Mouse (Mus musculus) heart, adult 2 months (tissue): ENCODE measurements around the gene Cdca3. TPM values are rescaled to one million over a fixed set of nuclear protein-coding genes. Genes with fewer than 3 reads are reported as not detected.
"Not testable (repeated sequence)": the region's sequence is repeated elsewhere in the genome, so short reads cannot be mapped to it uniquely, and the experiment has no call there.

Source experiments
- DNase-seq, 2 experiments: peaks; one replicate each; pipeline ENCODE4 v3.0.0; 2021
- H3K27ac ChIP-seq: fragments of 200-600 bp; 2 replicates; pipeline ENCODE4 v1.8.1; 2022
- H3K27me3 ChIP-seq: fragments of 200-500 bp; 2 replicates; pipeline ENCODE4 v1.6.1; 2012; ENCODE audit warnings: mild to moderate bottlenecking, low read length, inconsistent platforms, mixed read lengths; ENCODE audit not compliant: control insufficient read depth, insufficient read depth
- H3K36me3 ChIP-seq: fragments of 200-500 bp; 2 replicates; pipeline ENCODE4 v1.6.1; 2012; ENCODE audit warnings: low read length, inconsistent platforms; ENCODE audit not compliant: control insufficient read depth, insufficient read depth
- H3K4me1 ChIP-seq: fragments of 200-500 bp; 2 replicates; pipeline ENCODE4 v1.6.1; 2011; ENCODE audit warnings: low read length; ENCODE audit not compliant: control insufficient read depth, insufficient read depth
- H3K4me3 ChIP-seq: fragments of 200-600 bp; 2 replicates; pipeline ENCODE4 v1.8.1; 2022
- H3K79me2 ChIP-seq: fragments of 200-500 bp; replicated peaks from 2 replicates; pipeline ENCODE4 v1.6.1; 2012; ENCODE audit warnings: mild to moderate bottlenecking, inconsistent platforms, low read length, moderate library complexity, mixed read lengths; ENCODE audit not compliant: control insufficient read depth, insufficient read depth
- H3K9ac ChIP-seq: fragments of 200-500 bp; 2 replicates; pipeline ENCODE4 v1.6.1; 2012; ENCODE audit warnings: low read depth, mild to moderate bottlenecking, control low read depth, inconsistent platforms, low read length, mixed read lengths
- CTCF ChIP-seq: fragments of 200-600 bp; IDR thresholded peaks from 2 replicates; pipeline ENCODE4 v1.8.1; 2022; ENCODE audit warnings: antibody characterized with exemption, mild to moderate bottlenecking, moderate library complexity
- EP300 ChIP-seq: fragments of 200-500 bp; IDR thresholded peaks from 2 replicates; pipeline ENCODE4 v1.6.1; 2011; ENCODE audit warnings: low read depth, low read length, control low read depth; ENCODE audit not compliant: insufficient read depth
- POLR2A ChIP-seq: fragments of 200-500 bp; IDR thresholded peaks from 2 replicates; pipeline ENCODE4 v1.6.1; 2011; ENCODE audit warnings: mild to moderate bottlenecking, low read depth, low read length, control low read depth; ENCODE audit not compliant: insufficient read depth
- WGBS: fragments of 180-500 bp; shearing (Covaris S2); methylation state at CpG from one replicate; pipeline ENCODE4 v1.1.7; 2018; 5-methylcytosine and 5-hydroxymethylcytosine counted together
- intact Hi-C: fragments of 180-260 bp; cut with DNase I; formaldehyde crosslinking; loops from one replicate; pipeline ENCODE4 v1.15.1; 2025
- polyA plus RNA-seq: library from polyadenylated mRNA; depleted of rRNA; stranded (reverse); fragments of >200 nt; gene quantifications from 2 replicates; pipeline ENCODE4 v1.2.3, GENCODE M21; 2012
- total RNA-seq, 2 experiments: library from RNA; stranded (reverse); gene quantifications; 2 replicates each; pipeline ENCODE4 v1.2.3; 2021

Cdca3 gene
- total and polyA plus RNA-seq, 3 experiments = 0.32 to 0.72 (median 0.70) TPM

DNA sequence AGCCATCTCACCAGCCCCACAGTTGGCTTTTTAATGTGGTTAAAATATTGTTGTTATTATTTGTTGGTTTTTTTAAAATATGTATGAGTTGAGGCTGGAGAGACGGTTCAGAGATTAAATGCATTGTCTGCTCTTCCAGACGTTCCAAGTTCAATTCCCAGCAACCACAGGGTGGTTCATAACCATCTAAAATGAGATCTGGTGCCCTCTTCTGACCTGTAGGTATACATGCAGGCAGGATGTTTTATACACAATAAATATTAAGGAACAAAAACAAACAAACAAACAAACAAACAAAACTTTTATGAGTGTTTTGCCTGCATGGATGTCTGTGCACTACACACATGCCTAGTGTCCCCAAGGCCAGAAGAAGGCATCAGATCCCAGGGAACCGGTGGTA, 26.3 kb upstream of the Cdca3 start:
- intact Hi-C loops = no loop called here
- H3K27ac ChIP-seq = no peak overlapping the region
- H3K9ac ChIP-seq = no peak overlapping the region
- TF ChIP-seq POLR2A = no peak
- TF ChIP-seq CTCF = no peak
- no peak for TF ChIP-seq EP300
- WGBS = 80% methylated on average over 3 of the region's 3 CpGs
- no peaks in the 10 kb centered on the region for H3K36me3 ChIP-seq
- H3K79me2 ChIP-seq = no peaks in the 10 kb centered on the region
- no peak overlapping the region for H3K4me3 ChIP-seq
- H3K27me3 ChIP-seq = no peaks in the 10 kb centered on the region
- H3K4me1 ChIP-seq = peaks cover 5% of the 10 kb centered on the region
- no peak for DNase-seq

DNA sequence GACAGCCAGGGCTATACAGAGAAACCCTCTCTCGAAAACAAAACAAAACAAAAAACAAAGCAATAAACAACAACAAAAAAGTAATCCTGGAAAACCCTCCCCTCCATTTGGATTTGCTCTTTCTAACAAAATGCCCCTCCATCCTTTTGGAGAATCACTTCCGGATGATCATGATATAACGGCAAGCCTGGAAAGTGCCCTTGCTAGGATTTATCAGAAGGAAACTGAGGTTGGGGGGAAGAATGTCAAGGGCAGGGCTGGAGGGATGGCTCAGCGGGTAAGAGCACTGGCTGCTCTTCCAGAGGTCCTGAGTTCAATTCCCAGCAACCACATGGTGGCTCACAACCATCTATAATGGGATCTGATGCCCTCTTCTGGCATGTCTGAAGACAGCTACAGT, 25.7 kb upstream of the Cdca3 start:
- H3K79me2 ChIP-seq, DNase-seq, H3K36me3 ChIP-seq, H3K9ac ChIP-seq, H3K4me3 ChIP-seq, H3K27me3 ChIP-seq, H3K4me1 ChIP-seq, H3K27ac ChIP-seq, intact Hi-C loops: not testable (repeated sequence)
- 96% methylated on average over 4 of the region's 4 CpGs for WGBS

DNA sequence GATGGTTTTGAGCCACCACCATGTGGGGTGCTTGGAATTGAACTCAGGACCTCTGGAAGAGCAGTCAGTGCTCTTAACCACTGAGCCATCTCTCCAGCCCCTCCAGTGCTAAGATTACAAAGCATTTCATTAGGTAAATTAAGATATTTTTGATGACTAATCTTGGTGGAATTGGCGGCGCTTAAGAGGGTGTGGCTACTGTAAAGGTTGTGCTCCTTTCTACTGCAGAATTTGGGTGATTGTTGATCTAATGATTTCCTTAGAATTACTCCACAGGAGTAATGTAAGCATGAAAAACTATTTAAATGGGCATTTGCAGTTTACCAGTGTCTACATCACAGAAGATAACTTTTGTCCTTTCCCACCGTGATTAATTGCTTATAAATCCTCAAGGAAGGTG, 25.0 kb upstream of the Cdca3 start:
- intact Hi-C loops = no loop called here
- TF ChIP-seq EP300 (no peak), POLR2A (no peak), CTCF (no peak)
- no peaks in the 10 kb centered on the region for H3K36me3 ChIP-seq
- peaks cover 7% of the 10 kb centered on the region for H3K4me1 ChIP-seq
- no peak overlapping the region for H3K9ac ChIP-seq
- no peak overlapping the region for H3K27ac ChIP-seq
- H3K27me3 ChIP-seq = no peaks in the 10 kb centered on the region
- WGBS = 90% methylated on average over 3 of the region's 3 CpGs
- H3K79me2 ChIP-seq = no peaks in the 10 kb centered on the region
- no peak for DNase-seq
- no peak overlapping the region for H3K4me3 ChIP-seq

- 3% methylated on average over 34 of the region's 34 CpGs for WGBS
- Histone ChIP-seq H3K4me1 (peaks cover 12% of the 10 kb centered on the region), H3K79me2 (no peaks in the 10 kb centered on the region), H3K36me3 (no peaks in the 10 kb centered on the region), H3K27me3 (no peaks in the 10 kb centered on the region), H3K27ac (peak overlapping the region; percentile 92), H3K4me3 (peak overlapping the region; percentile 50), H3K9ac (peak overlapping the region; percentile 66)
- TF ChIP-seq CTCF = peak; percentile 46
- 0 out of 2 replicates have a peak, but pooled peaks have one; percentile 67 for TF ChIP-seq EP300
- TF ChIP-seq POLR2A = peak; percentile 66
- intact Hi-C loops = loop anchor here (5.0 kb wide), 2 partner anchors 63 to 103 kb away; partner anchors contain the start of gene Grcc10
- peak; percentile 93 to 94 for DNase-seq
Measured at GRCm38 (mm10) chr6:124805341-124806321, 23.7 kb upstream of the Cdca3 start.

DNA sequence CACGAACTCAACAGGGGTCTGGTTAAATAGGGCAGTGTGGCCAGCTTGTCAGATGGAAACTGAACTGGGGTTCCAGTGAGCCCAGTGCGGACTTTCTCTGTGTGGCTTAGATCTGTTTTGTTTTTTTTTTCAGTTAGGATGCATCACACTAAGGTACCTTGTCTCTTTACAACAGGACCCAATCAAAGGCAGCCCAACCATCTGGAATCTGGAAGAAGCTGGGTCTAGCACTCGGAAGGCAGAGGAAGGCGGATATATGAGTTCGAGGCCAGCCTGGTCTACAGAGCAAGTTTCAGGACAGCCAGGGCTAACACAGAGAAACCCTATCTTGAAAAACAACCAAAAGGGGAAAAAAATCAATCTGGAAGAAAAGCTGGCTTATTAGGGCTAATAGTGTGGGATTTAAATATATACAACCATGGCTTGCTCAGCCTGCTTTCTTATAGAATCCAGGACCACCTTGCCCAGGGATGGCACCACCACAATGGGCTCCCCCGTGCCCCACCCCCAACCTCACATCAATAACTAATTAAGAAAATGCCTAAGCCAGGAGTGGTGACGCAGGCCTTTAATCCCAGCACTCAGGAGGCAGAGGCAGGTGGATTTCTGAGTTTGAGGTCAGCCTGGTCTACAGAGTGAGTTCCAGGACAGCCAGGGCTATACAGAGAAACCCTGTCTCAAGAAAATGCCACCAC, 22.8 kb upstream of the Cdca3 start:
- H3K79me2 ChIP-seq = no peaks in the 10 kb centered on the region
- WGBS = 84% methylated on average over 7 of the region's 7 CpGs
- no peaks in the 10 kb centered on the region for H3K27me3 ChIP-seq
- TF ChIP-seq CTCF (no peak), POLR2A (no peak), EP300 (no peak)
- H3K4me3 ChIP-seq = peak overlapping the region; percentile 50; the same call in 1 of the 2 replicates
- no peaks in the 10 kb centered on the region for H3K36me3 ChIP-seq
- DNase-seq = no peak
- H3K9ac ChIP-seq = no peak overlapping the region
- peak overlapping the region; percentile 92 for H3K27ac ChIP-seq
- H3K4me1 ChIP-seq = peaks cover 12% of the 10 kb centered on the region
- intact Hi-C loops = loop anchor here (5.0 kb wide), 2 partner anchors 64 to 104 kb away; partner anchors contain the start of gene Grcc10
